Mouse (Mus musculus) thymus, adult 2 months (tissue): ENCODE measurements around the gene Chmp2b. TPM values are rescaled to one million over a fixed set of nuclear protein-coding genes. Genes with fewer than 3 reads are reported as not detected.
A peak's percentile ranks its signal among the peaks of the same experiment; 100 is the strongest.

Source experiments
- DNase-seq: peaks from one replicate; pipeline ENCODE4 v3.0.0; 2021
- H3K27ac ChIP-seq: fragments of 200-500 bp; 2 replicates; pipeline ENCODE4 v1.5.1; 2012; ENCODE audit warnings: low read length, control low read depth; ENCODE audit not compliant: control insufficient read depth, insufficient read depth
- H3K27me3 ChIP-seq: fragments of 200-500 bp; 2 replicates; pipeline ENCODE4 v1.6.1; 2012; ENCODE audit warnings: mild to moderate bottlenecking, low read length, moderate library complexity, mixed read lengths; ENCODE audit not compliant: control insufficient read depth, insufficient read depth
- H3K36me3 ChIP-seq: fragments of 200-500 bp; 2 replicates; pipeline ENCODE4 v1.6.1; 2012; ENCODE audit warnings: mild to moderate bottlenecking, low read length, moderate library complexity; ENCODE audit not compliant: control insufficient read depth, insufficient read depth
- H3K4me1 ChIP-seq: fragments of 200-500 bp; replicated peaks from 2 replicates; pipeline ENCODE4 v1.6.1; 2012; ENCODE audit warnings: low read length; ENCODE audit not compliant: control insufficient read depth, insufficient read depth
- H3K4me3 ChIP-seq: fragments of 200-500 bp; 2 replicates; pipeline ENCODE4 v1.5.1; 2012; ENCODE audit warnings: mild to moderate bottlenecking, low read length, control low read depth, moderate library complexity; ENCODE audit not compliant: control insufficient read depth, insufficient read depth
- CTCF ChIP-seq: fragments of 200-500 bp; IDR thresholded peaks from 2 replicates; pipeline ENCODE4 v1.5.1; 2012; ENCODE audit warnings: mild to moderate bottlenecking, control low read depth, low read length, moderate library complexity, borderline replicate concordance; ENCODE audit not compliant: control insufficient read depth, poor library complexity, insufficient read depth; ENCODE audit errors: extremely low read depth
- POLR2A ChIP-seq: fragments of 200-500 bp; IDR thresholded peaks from 2 replicates; pipeline ENCODE4 v1.6.1; 2012; ENCODE audit warnings: mild to moderate bottlenecking, low read length, control low read depth, moderate library complexity; ENCODE audit not compliant: control insufficient read depth, poor library complexity, insufficient read depth; ENCODE audit errors: extremely low read depth
- WGBS: fragments of 180-500 bp; shearing (Covaris S2); methylation state at CpG from one replicate; pipeline ENCODE4 v1.1.7; 2018; 5-methylcytosine and 5-hydroxymethylcytosine counted together
- polyA plus RNA-seq: library from polyadenylated mRNA; depleted of rRNA; stranded (reverse); fragments of >200 nt; gene quantifications from 2 replicates; pipeline ENCODE4 v1.2.3, GENCODE M21; 2012; rRNA removed

The Chmp2b gene
- polyA plus RNA-seq, 1 experiment: 11.8 TPM

- H3K4me1 ChIP-seq: no peaks in the 10 kb centered on the region
- 85% methylated on average over 5 of the region's 5 CpGs for WGBS
- no peak overlapping the region for H3K27ac ChIP-seq
- no peaks in the 10 kb centered on the region for H3K36me3 ChIP-seq
- TF ChIP-seq POLR2A: no peak
- TF ChIP-seq CTCF: no peak
- H3K4me3 ChIP-seq: no peak overlapping the region
- no peaks in the 10 kb centered on the region for H3K27me3 ChIP-seq
- DNase-seq: no peak
These were observed 32.9 kb downstream of the Chmp2b start for GRCm38 (mm10) chr16:65529589-65529988.

GRCm38 (mm10) chr16:65526695-65527094 is 35.8 kb downstream of the Chmp2b start:
- Histone ChIP-seq H3K36me3 (no peaks in the 10 kb centered on the region), H3K27ac (no peak overlapping the region), H3K4me3 (no peak overlapping the region), H3K27me3 (no peaks in the 10 kb centered on the region), H3K4me1 (no peaks in the 10 kb centered on the region)
- WGBS: 92% methylated on average over 5 of the region's 5 CpGs
- TF ChIP-seq POLR2A: no peak
- TF ChIP-seq CTCF: no peak
- no peak for DNase-seq

GRCm38 (mm10) chr16:65526004-65526403 is 36.5 kb downstream of the Chmp2b start:
- WGBS: 90% methylated on average over 2 of the region's 2 CpGs
- TF ChIP-seq CTCF: no peak
- no peak for TF ChIP-seq POLR2A
- no peaks in the 10 kb centered on the region for H3K36me3 ChIP-seq

GRCm38 (mm10) chr16:65520211-65520610 is 42.3 kb downstream of the Chmp2b start, which contains the start of gene Pou1f1:
Gene Pou1f1 (plus strand): TSS chr16:65520511.
- Histone ChIP-seq H3K27me3 (no peaks in the 10 kb centered on the region), H3K4me3 (no peak within 1 kb of the TSS), H3K27ac (no peak within 1 kb of the TSS), H3K36me3 (no peaks in the 10 kb centered on the region), H3K4me1 (no peaks in the 10 kb centered on the region)
- WGBS: 94% methylated on average over 6 of the region's 6 CpGs
- DNase-seq: no peak
- TF ChIP-seq CTCF (no peak), POLR2A (no peak)

More at GRCm38 (mm10) chr16:65526004-65526403, 36.5 kb downstream of the Chmp2b start:
- Histone ChIP-seq H3K4me3 (no peak overlapping the region), H3K4me1 (no peaks in the 10 kb centered on the region), H3K27me3 (no peaks in the 10 kb centered on the region), H3K27ac (no peak overlapping the region)
- no peak for DNase-seq

GRCm38 (mm10) chr16:65514223-65514622 is 48.3 kb downstream of the Chmp2b start:
- no peak for DNase-seq
- Histone ChIP-seq H3K27me3 (no peaks in the 10 kb centered on the region), H3K36me3 (no peaks in the 10 kb centered on the region), H3K4me3 (no peak overlapping the region), H3K27ac (no peak overlapping the region), H3K4me1 (no peaks in the 10 kb centered on the region)
- WGBS: 88% methylated on average over 7 of the region's 7 CpGs
- TF ChIP-seq CTCF (no peak), POLR2A (no peak)

GRCm38 (mm10) chr16:65497049-65497448 is 65.5 kb downstream of the Chmp2b start:
- peak; percentile 8 for DNase-seq
- TF ChIP-seq CTCF: no peak
- 36% methylated on average over 2 of the region's 2 CpGs for WGBS
- Histone ChIP-seq H3K4me3 (no peak overlapping the region), H3K4me1 (no peaks in the 10 kb centered on the region), H3K27me3 (no peaks in the 10 kb centered on the region), H3K27ac (no peak overlapping the region), H3K36me3 (no peaks in the 10 kb centered on the region)

GRCm38 (mm10) chr16:65496030-65496429 is 66.5 kb downstream of the Chmp2b start:
- no peak for TF ChIP-seq POLR2A
- Histone ChIP-seq H3K36me3 (no peaks in the 10 kb centered on the region), H3K4me1 (no peaks in the 10 kb centered on the region), H3K27me3 (no peaks in the 10 kb centered on the region), H3K4me3 (no peak overlapping the region), H3K27ac (no peak overlapping the region)
- WGBS: 15% methylated on average over 5 of the region's 5 CpGs
- no peak for DNase-seq

Other genes starting within 250 kb of the Chmp2b start
- gene Pou1f1, start 42.2 kb downstream of the Chmp2b start, polyA plus RNA-seq: 0.24 TPM in 1 of 2 replicates, not detected in the other